Mouse (Mus musculus) liver, embryonic 15.5 days (tissue): ENCODE results near the gene Sgsm3. TPM values are rescaled to one million over a fixed set of nuclear protein-coding genes. Genes with fewer than 3 reads are reported as not detected.

ENCODE experiments used
- ATAC-seq: fragments of 200-750 bp; cut with Nextera tagmentation; 2 replicates; pipeline ENCODE4 v1.8.0; 2017; ENCODE audit warnings: moderate number of reproducible peaks, mild to moderate bottlenecking, moderate library complexity; ENCODE audit not compliant: insufficient read depth
- H3K27ac ChIP-seq: fragments of 300-500 bp; sonication (generic); replicated peaks from 2 replicates; pipeline ENCODE4 v1.5.1; 2015; ENCODE audit warnings: mild to moderate bottlenecking, inconsistent platforms
- H3K27me3 ChIP-seq: fragments of 300-500 bp; sonication (generic); 2 replicates; pipeline ENCODE4 v1.6.1; 2015; ENCODE audit warnings: mild to moderate bottlenecking, inconsistent platforms
- H3K36me3 ChIP-seq: fragments of 300-500 bp; sonication (generic); replicated peaks from 2 replicates; pipeline ENCODE4 v1.6.1; 2015; ENCODE audit warnings: moderate library complexity, mild to moderate bottlenecking, inconsistent platforms
- H3K4me1 ChIP-seq: fragments of 300-500 bp; sonication (generic); replicated peaks from 2 replicates; pipeline ENCODE4 v1.6.1; 2015; ENCODE audit warnings: inconsistent platforms
- H3K4me2 ChIP-seq: fragments of 300-500 bp; sonication (generic); 2 replicates; pipeline ENCODE4 v1.6.1; 2015; ENCODE audit warnings: moderate library complexity, mild to moderate bottlenecking, inconsistent platforms
- H3K4me3 ChIP-seq: fragments of 300-500 bp; sonication (generic); replicated peaks from 2 replicates; pipeline ENCODE4 v1.5.1; 2015; ENCODE audit warnings: mild to moderate bottlenecking, inconsistent platforms
- H3K9ac ChIP-seq: fragments of 300-500 bp; sonication (generic); 2 replicates; pipeline ENCODE4 v1.6.1; 2015; ENCODE audit warnings: moderate library complexity, mild to moderate bottlenecking, inconsistent platforms
- H3K9me3 ChIP-seq: fragments of 300-500 bp; sonication (generic); replicated peaks from 2 replicates; pipeline ENCODE4 v1.6.1; 2016; ENCODE audit warnings: inconsistent platforms
- WGBS: fragments of 180-500 bp; shearing (Covaris S2); methylation state at CpG from one replicate; pipeline ENCODE4 v1.1.7; 2015; ENCODE audit warnings: mixed read lengths; ENCODE audit not compliant: insufficient replicate concordance; 5-methylcytosine and 5-hydroxymethylcytosine counted together
- polyA plus RNA-seq: library from polyadenylated mRNA; unstranded; fragments of >200 nt; fragmentation: Nextera tagmentation; extraction: Ambion mirVana; gene quantifications from 2 replicates; pipeline ENCODE4 v1.2.1, GENCODE M21; 2015

Sgsm3 gene
- polyA plus RNA-seq, 1 experiment from 2014 or later: 8.3 TPM

- Histone ChIP-seq H3K9ac (no peak overlapping the region), H3K27ac (no peak overlapping the region), H3K4me3 (no peak overlapping the region), H3K9me3 (no peaks in the 10 kb centered on the region), H3K36me3 (0 out of 2 replicates have a peak, but pooled peaks cover 18% of the 10 kb centered on the region), H3K27me3 (no peaks in the 10 kb centered on the region), H3K4me2 (no peak overlapping the region), H3K4me1 (no peaks in the 10 kb centered on the region)
- 62% methylated on average over 10 of the region's 10 CpGs for WGBS
- no peak for ATAC-seq
These were observed 31.1 kb downstream of the Sgsm3 start for GRCm38 (mm10) chr15:81008689-81009123.

GRCm38 (mm10) chr15:81010114-81010513 is 32.5 kb downstream of the Sgsm3 start:
- no peak overlapping the region for H3K4me3 ChIP-seq
- no peak overlapping the region for H3K27ac ChIP-seq
- no peak overlapping the region for H3K9ac ChIP-seq
- 0 out of 2 replicates have a peak, but pooled peaks cover 21% of the 10 kb centered on the region for H3K36me3 ChIP-seq
- no peak for ATAC-seq
- no peaks in the 10 kb centered on the region for H3K27me3 ChIP-seq
- H3K4me2 ChIP-seq: no peak overlapping the region
- H3K4me1 ChIP-seq: no peaks in the 10 kb centered on the region
- H3K9me3 ChIP-seq: no peaks in the 10 kb centered on the region
- WGBS: 82% methylated on average over 7 of the region's 7 CpGs

- H3K27me3 ChIP-seq: no peaks in the 10 kb centered on the region
- no peak overlapping the region for H3K4me3 ChIP-seq
- H3K4me2 ChIP-seq: no peak overlapping the region
- H3K4me1 ChIP-seq: no peaks in the 10 kb centered on the region
- WGBS: 49% methylated on average over 3 of the region's 3 CpGs
- H3K9me3 ChIP-seq: no peaks in the 10 kb centered on the region
- no peak overlapping the region for H3K9ac ChIP-seq
- H3K27ac ChIP-seq: no peak overlapping the region
- H3K36me3 ChIP-seq: peaks cover 35% of the 10 kb centered on the region; the same call in 1 of the 2 replicates
- ATAC-seq: no peak
These were observed 34.0 kb downstream of the Sgsm3 start for GRCm38 (mm10) chr15:81011523-81011922.

GRCm38 (mm10) chr15:81012359-81012758 is 34.8 kb downstream of the Sgsm3 start:
- ATAC-seq: no peak

GRCm38 (mm10) chr15:81013186-81013585 is 35.6 kb downstream of the Sgsm3 start:
- no peak for ATAC-seq
- Histone ChIP-seq H3K27ac (no peak overlapping the region), H3K4me2 (no peak overlapping the region), H3K36me3 (peaks cover 49% of the 10 kb centered on the region), H3K27me3 (no peaks in the 10 kb centered on the region), H3K9ac (no peak overlapping the region), H3K4me1 (no peaks in the 10 kb centered on the region), H3K9me3 (no peaks in the 10 kb centered on the region), H3K4me3 (no peak overlapping the region)
- 80% methylated on average over 7 of the region's 7 CpGs for WGBS

More at GRCm38 (mm10) chr15:81012359-81012758, 34.8 kb downstream of the Sgsm3 start:
- Histone ChIP-seq H3K4me1 (no peaks in the 10 kb centered on the region), H3K27me3 (no peaks in the 10 kb centered on the region), H3K36me3 (peaks cover 41% of the 10 kb centered on the region; the same call in 1 of the 2 replicates), H3K9me3 (no peaks in the 10 kb centered on the region), H3K27ac (no peak overlapping the region), H3K4me3 (no peak overlapping the region), H3K9ac (no peak overlapping the region), H3K4me2 (no peak overlapping the region)
- WGBS: 62% methylated on average over 4 of the region's 4 CpGs

- ATAC-seq: no peak
- no peak overlapping the region for H3K4me2 ChIP-seq
- no peaks in the 10 kb centered on the region for H3K27me3 ChIP-seq
- no peaks in the 10 kb centered on the region for H3K9me3 ChIP-seq
- no peaks in the 10 kb centered on the region for H3K4me1 ChIP-seq
- no peak overlapping the region for H3K27ac ChIP-seq
- peaks cover 57% of the 10 kb centered on the region for H3K36me3 ChIP-seq
- WGBS: 56% methylated on average over 5 of the region's 5 CpGs
- no peak overlapping the region for H3K4me3 ChIP-seq
- no peak overlapping the region for H3K9ac ChIP-seq
These were observed 37.6 kb downstream of the Sgsm3 start for GRCm38 (mm10) chr15:81015068-81015744.

GRCm38 (mm10) chr15:81016488-81016887 is 38.9 kb downstream of the Sgsm3 start:
- ATAC-seq: no peak
- WGBS: 80% methylated on average over 10 of the region's 10 CpGs
- H3K36me3 ChIP-seq: peaks cover 56% of the 10 kb centered on the region

GRCm38 (mm10) chr15:81017308-81017707 is 39.7 kb downstream of the Sgsm3 start:
- ATAC-seq: no peak
- Histone ChIP-seq H3K4me3 (no peak overlapping the region), H3K36me3 (peaks cover 55% of the 10 kb centered on the region), H3K9me3 (no peaks in the 10 kb centered on the region), H3K27ac (no peak overlapping the region), H3K4me2 (no peak overlapping the region), H3K27me3 (no peaks in the 10 kb centered on the region), H3K9ac (no peak overlapping the region), H3K4me1 (peaks cover 8% of the 10 kb centered on the region; the same call in 1 of the 2 replicates)
- 79% methylated on average over 7 of the region's 7 CpGs for WGBS

More at GRCm38 (mm10) chr15:81016488-81016887, 38.9 kb downstream of the Sgsm3 start:
- Histone ChIP-seq H3K27me3 (no peaks in the 10 kb centered on the region), H3K4me2 (no peak overlapping the region), H3K9me3 (no peaks in the 10 kb centered on the region), H3K9ac (no peak overlapping the region), H3K27ac (no peak overlapping the region), H3K4me1 (no peaks in the 10 kb centered on the region), H3K4me3 (no peak overlapping the region)

GRCm38 (mm10) chr15:81021377-81021776 is 43.8 kb downstream of the Sgsm3 start:
- Histone ChIP-seq H3K4me3 (no peak overlapping the region), H3K27me3 (no peaks in the 10 kb centered on the region), H3K9me3 (no peaks in the 10 kb centered on the region), H3K36me3 (peaks cover 28% of the 10 kb centered on the region), H3K9ac (no peak overlapping the region), H3K27ac (peak overlapping the region; percentile 31), H3K4me1 (peaks cover 11% of the 10 kb centered on the region; the same call in 1 of the 2 replicates), H3K4me2 (no peak overlapping the region)
- peak; percentile 35; the same call in 1 of the 2 replicates for ATAC-seq
- 32% methylated on average over 6 of the region's 6 CpGs for WGBS

- Histone ChIP-seq H3K4me2 (no peak overlapping the region), H3K27ac (0 out of 2 replicates have a peak overlapping the region, but pooled peaks have one; percentile 31)
- WGBS: 68% methylated on average over 7 of the region's 7 CpGs
These were observed 44.9 kb downstream of the Sgsm3 start for GRCm38 (mm10) chr15:81022437-81022836.

GRCm38 (mm10) chr15:81023842-81024241 is 46.3 kb downstream of the Sgsm3 start:
- peaks cover 30% of the 10 kb centered on the region for H3K4me1 ChIP-seq
- H3K36me3 ChIP-seq: peaks cover 6% of the 10 kb centered on the region
- no peak overlapping the region for H3K4me3 ChIP-seq
- WGBS: 80% methylated on average over 9 of the region's 9 CpGs
- H3K4me2 ChIP-seq: no peak overlapping the region
- no peak for ATAC-seq
- H3K9ac ChIP-seq: no peak overlapping the region
- no peak overlapping the region for H3K27ac ChIP-seq
- no peaks in the 10 kb centered on the region for H3K9me3 ChIP-seq
- H3K27me3 ChIP-seq: no peaks in the 10 kb centered on the region

More at GRCm38 (mm10) chr15:81022437-81022836, 44.9 kb downstream of the Sgsm3 start:
- Histone ChIP-seq H3K27me3 (no peaks in the 10 kb centered on the region), H3K36me3 (peaks cover 20% of the 10 kb centered on the region), H3K4me1 (peaks cover 22% of the 10 kb centered on the region), H3K9me3 (no peaks in the 10 kb centered on the region), H3K9ac (no peak overlapping the region), H3K4me3 (no peak overlapping the region)
- ATAC-seq: no peak
